Mouse (Mus musculus): ENCODE measurements around the gene Apoh.

Apoh gene

GRCm38 (mm10) chr11:108333583-108334379, 9.4 kb upstream of the Apoh start:
- in situ Hi-C loops (cut with MboI, MseI) = no loop called here

GRCm38 (mm10) chr11:108334658-108335057, 8.5 kb upstream of the Apoh start:
- in situ Hi-C loops (cut with MboI, MseI) = no loop called here

- in situ Hi-C loops (cut with MboI, MseI) = no loop called here
Measured at GRCm38 (mm10) chr11:108335536-108335935, 7.6 kb upstream of the Apoh start.

DNA sequence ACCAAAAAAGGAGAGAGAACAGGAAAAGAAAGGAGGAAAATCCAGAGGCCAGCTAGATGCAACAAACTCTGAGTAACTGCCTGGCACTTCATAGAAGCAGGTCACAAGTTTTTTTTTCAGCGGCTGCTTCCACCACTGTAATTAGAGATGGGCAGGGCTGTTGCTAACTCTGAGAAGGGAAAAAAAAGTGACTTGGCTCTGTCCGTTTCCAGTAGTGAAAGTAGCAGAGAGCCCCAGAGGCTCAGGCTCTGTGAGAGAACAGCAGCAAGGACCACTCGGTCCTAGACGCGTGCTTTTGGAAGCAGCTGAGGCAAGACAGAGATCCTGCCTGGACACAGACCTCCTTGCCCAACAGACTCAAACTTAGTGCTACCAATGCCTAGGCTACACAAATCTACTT, 6.7 kb upstream of the Apoh start:
- in situ Hi-C loops (cut with MboI, MseI) = no loop called here

DNA sequence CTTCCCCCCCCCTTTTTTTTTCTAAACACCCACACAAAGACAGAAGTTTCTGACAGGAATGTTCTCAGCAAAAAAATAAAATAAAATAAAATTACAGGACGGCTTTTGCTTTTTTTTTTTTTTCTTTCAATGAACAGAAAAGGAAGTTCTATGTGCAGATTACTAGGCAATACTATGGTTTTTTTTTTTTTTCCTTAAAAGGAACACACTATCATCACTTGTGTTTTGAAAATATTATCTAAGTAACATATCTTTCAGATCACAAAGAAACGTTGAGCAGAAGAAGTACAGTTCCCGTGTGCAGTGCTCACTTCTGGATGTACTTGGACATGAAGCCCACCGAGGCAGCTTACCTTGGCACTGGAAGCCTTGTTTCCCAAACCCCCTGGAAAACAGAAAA, 2.9 kb upstream of the Apoh start:
- in situ Hi-C loops (cut with MboI, MseI) = loop anchor here (5.0 kb wide), 1 partner anchor 68 kb away; no protein-coding TSS in a partner anchor

- in situ Hi-C loops (cut with MboI, MseI) = loop anchor here (5.0 kb wide), 1 partner anchor 69 kb away; no protein-coding TSS in a partner anchor
Measured at GRCm38 (mm10) chr11:108341783-108342182, 1.4 kb upstream of the Apoh start.

DNA sequence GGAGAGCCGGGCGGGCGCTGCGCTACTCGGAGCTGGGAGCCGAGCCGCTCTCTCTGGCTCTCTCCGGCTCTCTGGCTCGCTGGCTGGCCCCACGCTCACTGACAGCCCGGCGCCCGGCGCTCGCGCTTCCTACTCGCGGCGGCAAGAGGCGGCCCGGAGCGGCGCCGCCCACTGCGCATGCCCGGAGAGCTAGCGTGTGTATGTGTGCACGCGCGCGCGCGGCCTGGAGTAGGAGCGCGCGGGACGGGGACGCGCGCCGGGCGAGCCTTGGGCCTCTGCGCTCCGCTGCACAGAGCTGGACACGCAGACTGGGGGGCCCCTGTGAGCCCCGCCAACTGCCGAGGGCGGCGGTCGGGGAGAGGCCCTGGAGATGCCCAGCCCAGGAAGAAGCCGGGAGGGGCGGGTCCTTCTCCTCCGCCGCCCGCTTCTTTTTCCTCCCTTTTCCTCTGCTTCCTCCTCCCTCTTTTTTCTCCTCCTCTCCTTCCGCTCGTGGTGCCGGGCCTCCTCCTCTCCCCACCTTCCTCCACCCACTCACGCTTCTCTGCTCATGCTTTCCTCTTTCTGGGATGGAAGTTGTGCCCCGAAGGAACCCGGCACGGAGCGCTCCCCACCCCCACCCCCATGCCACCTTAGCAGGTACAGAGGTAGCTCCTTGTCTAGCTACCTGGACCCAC, 772 bp downstream of the Apoh start, which contains the start of gene Prkca:
Gene Prkca (minus strand): TSS at position 140 of the 674 bp plus-strand sequence.
- in situ Hi-C loops (cut with MboI, MseI) = loop anchor here (5.0 kb wide), 1 partner anchor 72 kb away; no protein-coding TSS in a partner anchor

- in situ Hi-C loops (cut with MboI, MseI) = loop anchor here (5.0 kb wide), 1 partner anchor 72 kb away; no protein-coding TSS in a partner anchor
Measured at GRCm38 (mm10) chr11:108344759-108345158, 1.6 kb downstream of the Apoh start.

- in situ Hi-C loops (cut with MboI, MseI) = no loop called here
Measured at GRCm38 (mm10) chr11:108345321-108345720, 2.2 kb downstream of the Apoh start.

GRCm38 (mm10) chr11:108350799-108351198, 7.6 kb downstream of the Apoh start:
- in situ Hi-C loops (cut with MboI, MseI) = no loop called here

DNA sequence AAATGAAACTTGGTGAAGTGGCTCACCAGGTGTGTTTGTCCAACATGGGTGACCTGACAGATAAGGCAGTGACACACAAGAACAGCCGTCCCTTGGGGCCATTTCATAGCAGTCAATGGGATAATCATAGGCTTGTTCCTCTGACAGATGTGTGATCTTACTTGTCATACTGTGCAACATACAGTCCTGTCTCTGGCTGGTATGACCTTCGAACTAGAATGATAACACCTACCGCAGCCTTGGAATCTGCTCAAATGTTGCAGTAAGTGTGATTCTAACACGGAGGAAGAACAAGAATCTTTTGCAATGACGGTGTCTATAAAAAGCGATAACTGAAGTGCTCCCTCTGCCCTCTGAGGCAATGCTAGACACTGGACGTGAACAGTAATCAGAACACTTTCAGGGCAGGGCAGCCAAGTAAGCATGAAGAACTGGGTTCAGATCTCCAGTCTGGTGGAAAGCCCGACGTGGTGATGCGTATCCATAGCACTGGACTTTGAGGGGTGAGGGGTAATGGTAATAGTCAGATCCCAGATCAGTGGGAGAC, 9.8 kb downstream of the Apoh start:
- in situ Hi-C loops (cut with MboI, MseI) = no loop called here

GRCm38 (mm10) chr11:108356020-108356419, 12.9 kb downstream of the Apoh start:
- in situ Hi-C loops (cut with MboI, MseI) = no loop called here

DNA sequence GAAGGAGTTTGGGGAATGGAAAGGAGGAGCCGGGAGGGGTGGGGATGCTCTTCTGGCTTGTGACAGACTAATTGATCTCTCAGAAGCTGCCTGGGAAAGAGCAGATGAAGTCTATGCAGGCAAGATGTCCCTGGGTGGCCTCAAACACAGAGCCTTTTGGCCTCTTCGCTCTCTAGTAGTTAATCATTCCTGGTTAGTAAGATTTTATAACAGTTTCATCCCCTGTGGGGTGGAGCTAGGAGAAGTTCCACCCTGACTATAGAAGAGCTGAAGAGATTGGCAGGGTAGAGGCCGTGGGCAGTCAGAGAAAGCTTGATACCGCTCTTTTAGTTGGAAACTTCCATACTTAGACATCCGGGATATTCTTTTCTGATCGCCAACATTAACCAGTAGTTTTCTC, 15.8 kb downstream of the Apoh start:
- in situ Hi-C loops (cut with MboI, MseI) = no loop called here

DNA sequence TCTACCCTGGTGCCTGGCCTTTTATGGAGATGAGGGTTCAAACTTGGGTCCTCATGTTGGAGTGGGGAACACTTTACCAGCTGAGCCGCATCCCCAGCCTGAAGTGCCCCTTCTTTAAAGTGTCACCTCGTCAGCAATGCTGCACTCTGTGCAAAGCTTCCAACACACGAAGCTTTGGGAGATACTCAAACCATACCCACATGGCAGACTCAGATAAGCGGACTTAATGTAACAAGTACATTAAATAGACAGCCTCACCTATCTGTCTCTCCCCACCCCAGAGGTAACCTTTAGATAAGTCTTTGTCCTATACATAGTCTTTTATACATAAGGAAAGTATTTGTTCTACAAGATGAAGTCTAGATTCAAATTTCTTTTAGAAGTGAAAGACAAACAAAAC, 17.8 kb downstream of the Apoh start:
- in situ Hi-C loops (cut with MboI, MseI) = no loop called here

DNA sequence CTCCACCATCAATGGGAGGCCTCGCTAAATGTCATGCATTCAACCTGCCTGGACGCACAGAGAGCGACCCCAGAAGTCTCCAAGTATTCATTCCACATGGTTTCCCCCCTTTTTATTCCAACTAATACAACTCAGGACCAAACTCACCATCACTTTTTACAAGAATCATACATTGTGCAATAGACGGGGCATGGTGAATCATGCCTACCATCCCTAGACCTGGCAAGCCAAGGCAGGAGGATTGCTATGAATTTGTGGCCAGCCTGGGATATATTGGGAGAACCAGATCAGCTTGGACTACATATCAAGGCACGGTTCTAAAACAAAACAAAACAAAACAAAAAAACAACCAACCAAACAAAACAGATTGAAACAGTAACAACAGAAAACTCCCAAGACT, 19.8 kb downstream of the Apoh start:
- in situ Hi-C loops (cut with MboI, MseI) = no loop called here

DNA sequence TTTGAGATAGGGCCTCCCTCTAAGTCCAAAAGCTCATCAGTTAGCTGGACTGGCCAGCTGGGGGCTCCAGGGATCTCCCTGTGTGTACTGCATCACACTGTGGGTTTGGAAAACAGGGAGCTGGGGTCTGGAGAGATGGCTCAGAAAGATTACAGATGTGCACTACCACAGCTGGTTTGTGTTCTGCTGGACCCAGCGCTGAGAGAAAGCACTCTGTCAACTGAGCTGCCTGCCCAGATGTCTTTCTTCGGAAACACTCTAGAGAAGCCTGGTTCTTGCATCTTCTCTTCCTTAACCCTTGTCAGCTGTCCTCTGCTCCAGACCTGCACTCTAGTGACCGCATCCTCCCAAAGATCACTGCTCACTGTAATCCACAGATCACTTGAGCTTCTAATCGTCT, 20.8 kb downstream of the Apoh start:
- in situ Hi-C loops (cut with MboI, MseI) = no loop called here

DNA sequence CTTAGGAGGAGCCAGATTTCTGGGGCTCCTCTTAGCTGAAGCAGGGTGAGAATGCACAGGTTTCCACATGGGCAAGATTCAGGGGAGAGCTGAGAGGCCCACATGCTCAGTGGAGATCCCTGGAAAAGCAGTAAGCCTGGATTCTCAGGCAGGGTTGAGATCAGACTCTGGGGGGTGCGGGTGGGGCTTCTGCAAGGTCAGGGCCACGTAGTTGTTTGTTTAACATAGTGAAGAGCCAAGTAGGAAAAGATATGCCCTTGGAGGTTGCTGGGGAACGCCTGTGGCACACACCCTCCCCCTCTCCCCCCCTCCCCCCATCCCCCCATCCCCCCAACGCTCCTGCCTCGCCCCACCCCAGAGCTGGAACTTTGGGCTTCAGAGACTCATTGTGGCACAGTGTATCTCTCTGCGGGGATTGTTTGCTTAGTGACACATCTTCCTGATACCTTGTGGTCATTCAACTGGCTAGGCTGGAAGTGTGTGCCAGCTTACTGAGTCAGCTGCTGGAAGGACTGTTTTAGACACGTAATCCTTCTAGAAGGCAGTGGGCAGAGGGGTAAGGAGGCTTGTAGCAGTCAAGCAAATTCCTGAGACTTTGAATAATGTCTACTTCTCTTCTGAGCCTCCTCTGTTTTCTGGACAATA, 21.9 kb downstream of the Apoh start:
- in situ Hi-C loops (cut with MboI, MseI) = no loop called here

DNA sequence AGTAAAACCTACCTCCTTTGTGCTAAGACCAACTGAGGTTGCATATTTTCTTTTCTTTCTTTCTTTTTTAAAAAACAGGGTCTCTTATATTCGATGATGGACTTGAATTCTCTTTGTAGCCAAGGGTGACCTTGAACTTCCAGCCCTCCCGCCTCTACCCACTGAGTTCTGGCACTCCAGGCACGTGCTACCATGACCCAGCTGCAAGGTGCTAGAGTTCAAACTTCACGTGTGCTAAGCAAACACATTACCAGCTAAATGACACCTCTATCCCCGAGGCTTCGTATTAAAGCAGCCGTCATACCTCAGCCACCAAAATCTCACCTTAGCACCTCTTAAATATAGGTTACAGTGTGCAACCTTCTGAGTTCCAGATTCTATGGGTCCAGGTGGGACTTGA, 22.4 kb downstream of the Apoh start:
- in situ Hi-C loops (cut with MboI, MseI) = no loop called here

DNA sequence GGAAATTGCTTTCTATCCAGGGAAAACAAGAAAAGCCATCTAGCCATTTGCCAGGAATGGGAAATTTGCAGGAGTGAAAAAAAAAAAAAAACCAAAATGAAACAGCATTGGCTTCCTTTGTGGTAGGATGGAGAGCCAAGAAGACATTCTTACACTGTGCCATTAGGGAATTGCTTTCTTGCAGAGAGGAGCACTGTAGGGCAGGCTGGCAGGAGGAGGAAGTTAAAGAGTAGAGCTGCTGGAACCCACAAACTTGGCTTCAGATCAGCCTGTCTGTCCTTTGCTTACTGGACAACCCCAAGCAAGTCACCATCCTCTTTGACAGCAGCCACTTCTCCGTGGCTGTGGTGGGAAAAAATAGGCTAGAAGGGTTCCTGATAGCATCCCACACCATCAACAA, 23.9 kb downstream of the Apoh start:
- in situ Hi-C loops (cut with MboI, MseI) = no loop called here

- in situ Hi-C loops (cut with MboI, MseI) = loop anchor here (5.0 to 10.0 kb wide), 2 partner anchors 250 to 342 kb away; no protein-coding TSS in a partner anchor
Measured at GRCm38 (mm10) chr11:108376815-108377214, 33.7 kb downstream of the Apoh start.

DNA sequence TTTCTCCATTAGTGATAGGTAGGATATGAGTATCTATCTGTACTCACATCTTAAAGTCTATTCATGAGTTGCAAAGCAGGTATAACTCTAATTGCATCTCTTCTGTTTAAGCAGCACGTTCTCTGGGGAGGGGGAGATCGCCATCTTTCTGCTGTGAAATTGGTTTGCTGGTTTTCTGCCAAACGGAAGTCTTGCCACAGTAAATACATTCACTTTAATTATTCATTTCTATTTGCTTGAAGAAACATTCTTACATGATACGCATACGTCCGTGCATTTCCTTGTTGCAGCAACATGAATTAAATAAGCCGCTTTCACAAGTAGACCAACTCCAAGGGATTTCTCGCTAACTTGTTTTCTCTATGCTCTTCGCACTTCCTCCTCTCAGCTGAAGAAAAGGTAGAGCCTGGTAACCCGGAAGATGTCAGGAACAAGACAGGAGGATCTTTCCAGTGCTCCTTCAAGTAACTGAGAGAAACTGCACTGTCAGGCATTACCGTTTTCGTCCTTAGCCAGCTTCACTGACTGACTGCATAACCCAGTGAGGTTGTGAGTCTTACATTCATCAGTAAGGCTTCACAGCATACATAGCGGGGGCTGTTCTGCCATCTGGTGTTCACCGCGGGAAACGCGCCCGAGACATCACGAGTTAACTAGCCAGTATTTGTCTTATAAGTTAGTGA, 34.7 kb downstream of the Apoh start:
- in situ Hi-C loops (cut with MboI, MseI) = loop anchor here (5.0 to 10.0 kb wide), 2 partner anchors 251 to 343 kb away; no protein-coding TSS in a partner anchor

Data from T-helper 1 cell (primary cell).